Mouse (Mus musculus): Measurements from ENCODE around the gene Ppp1r12b.
"Not testable (repeated sequence)": the region's sequence is repeated elsewhere in the genome, so short reads cannot be mapped to it uniquely, and the experiment has no call there.

Ppp1r12b gene

DNA sequence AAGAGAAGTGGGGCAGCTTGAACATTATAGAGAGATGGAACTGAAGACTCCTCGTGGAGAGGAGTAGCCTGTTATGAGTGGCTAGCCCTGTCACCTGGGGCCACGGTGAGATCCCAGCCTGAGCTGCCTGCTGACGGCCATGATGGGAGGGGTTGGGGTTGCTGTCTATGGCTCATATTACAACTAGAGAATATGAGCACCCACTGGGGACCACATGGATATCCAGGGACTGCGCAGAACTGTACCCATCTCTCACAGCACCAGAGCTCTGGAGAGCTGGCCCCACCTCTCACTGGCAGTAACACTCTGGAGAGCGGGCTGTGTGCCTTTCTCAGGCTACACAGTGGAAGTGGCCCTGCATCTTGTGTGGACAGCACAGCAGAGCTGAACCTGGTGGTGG is 104.5 kb downstream of the Ppp1r12b start:
- DNase-seq (ENCODE audit: low spot score), result no peak

DNA sequence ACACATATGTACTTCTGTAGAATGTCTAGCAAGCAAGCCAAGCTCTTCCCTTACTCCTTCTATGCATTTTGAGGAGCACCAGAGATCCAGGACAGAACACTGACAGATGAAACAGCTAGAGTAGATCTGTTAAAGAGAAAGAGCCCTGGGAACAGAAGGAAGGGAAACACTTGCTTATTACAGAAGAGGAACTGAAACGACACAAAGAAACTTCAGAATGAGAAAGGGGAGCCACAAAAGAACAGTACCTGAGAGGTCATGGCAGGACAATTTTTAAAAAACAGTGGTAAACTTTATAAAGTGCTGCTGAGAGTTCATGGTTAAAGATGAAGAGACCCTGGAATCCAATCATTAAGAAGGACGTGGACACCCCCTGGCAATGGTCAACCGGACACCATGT is 105.4 kb downstream of the Ppp1r12b start:
- no peak for DNase-seq (ENCODE audit: low spot score)

DNA sequence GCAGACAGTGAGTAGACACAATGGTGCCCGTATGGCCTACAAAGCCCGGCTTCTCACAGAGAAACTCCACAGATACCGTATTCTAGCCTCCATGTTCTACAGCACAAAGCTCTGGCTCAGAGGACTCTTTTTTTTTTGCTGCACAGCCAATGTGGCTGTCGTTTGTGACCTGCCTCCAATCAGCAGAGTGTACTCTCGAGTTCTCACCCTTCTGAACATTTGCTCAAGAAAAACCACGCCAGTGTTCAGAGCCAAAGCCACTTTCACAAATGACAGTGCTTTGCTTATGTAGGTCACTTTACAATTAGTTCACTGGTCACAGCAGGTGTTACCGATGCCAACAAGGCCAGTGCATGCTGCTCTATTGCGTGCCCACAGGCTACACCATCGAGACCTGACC is 107.9 kb downstream of the Ppp1r12b start:
- DNase-seq (ENCODE audit: low spot score), result no peak

DNA sequence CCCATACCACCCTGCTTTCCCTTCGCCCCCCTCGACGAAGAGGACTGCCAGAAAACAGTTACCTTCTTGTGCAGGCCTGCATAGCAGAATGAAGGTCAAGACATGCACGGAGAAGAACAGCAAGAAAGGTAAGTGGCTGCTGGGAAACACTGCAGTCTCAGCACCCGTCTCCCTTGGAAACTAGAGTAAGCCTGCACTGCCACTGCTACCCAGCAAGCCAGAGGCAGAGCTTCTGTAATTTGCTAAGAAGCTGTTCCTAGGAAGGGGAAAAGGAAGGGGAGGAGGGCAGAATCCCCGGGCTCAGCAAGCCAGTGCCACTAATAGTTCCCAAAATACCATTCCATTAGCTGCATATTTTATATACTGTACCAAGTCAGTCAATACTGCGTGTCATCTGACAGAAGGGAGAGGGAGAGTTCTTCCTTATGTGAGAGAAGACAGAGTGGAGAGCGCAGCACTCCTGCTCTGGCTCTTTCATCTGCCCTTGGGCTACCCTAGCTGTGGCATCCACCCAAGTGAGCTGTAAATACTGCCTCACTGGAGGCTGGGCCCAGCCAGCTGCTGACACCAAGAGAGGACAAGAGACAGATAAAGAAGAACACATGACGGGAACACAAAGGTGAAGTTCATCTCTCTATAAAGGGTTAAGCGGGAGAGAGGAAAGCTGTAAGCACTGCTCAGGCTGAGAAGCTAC is 109.3 kb downstream of the Ppp1r12b start:
- DNase-seq (ENCODE audit: low spot score), result no peak

DNA sequence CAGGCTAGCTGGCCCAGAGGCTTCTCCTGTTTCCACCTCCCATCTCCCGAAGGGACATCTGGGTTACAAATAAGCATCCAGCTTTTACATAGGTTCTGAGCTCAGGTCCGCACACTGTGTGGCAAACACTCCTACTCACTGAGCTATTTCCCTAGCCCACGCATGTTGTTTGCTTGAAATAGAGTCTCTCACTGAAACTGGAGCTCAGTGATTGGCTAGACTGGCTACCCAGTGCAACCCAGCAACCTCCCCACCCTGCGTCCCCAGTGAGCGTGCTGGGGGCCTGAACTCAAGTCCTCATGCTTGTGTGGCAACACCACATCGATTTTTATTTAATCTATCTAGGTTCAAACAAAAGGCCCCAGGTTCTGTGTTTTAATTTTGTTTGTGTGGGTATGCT is 112.4 kb downstream of the Ppp1r12b start:
- no peak for DNase-seq (ENCODE audit: low spot score)

DNA sequence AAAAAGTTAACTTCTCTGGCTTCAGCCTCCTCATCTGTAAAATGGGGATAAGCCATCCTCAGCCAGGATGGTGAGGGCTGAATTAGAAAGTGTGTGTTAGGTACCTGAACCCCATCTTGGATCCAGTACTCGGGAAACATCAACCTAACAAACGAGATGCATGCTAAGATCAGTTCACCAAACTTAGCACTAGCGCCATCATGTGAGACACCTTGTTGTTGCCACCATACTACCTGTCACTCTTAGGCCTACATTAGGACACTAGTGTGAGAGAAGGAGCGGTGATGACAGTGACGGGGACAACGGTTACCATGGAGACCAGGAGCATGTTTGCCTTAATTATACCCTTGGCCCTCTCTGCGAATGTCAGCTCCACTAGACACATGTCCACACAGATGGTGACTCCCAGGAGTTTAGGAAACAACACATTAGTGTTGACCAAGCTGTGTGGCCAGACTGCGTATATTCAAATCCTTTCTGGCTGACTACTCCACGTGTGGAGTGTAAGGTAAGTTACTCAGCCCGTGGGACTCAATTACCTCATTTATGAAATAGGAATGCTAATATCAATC is 118.7 kb downstream of the Ppp1r12b start:
- no peak for DNase-seq (ENCODE audit: low spot score)

DNA sequence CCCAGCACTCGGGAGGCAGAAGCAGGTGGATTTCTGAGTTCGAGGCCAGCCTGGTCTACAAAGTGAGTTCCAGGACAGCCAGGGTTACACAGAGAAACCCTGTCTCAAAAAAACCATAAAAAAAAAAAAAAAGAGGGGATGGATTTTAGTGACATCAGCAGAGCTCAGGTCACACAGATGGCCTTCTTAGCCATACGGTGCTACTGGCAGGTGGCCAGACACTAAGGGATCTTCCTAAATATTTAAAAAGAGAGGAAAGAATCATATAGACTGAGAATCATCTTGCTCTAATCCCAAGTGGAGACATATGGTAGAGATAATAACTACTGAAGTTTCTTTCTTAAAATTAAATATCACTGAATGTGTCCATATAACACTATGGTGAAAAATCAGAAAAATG is 124.9 kb downstream of the Ppp1r12b start:
- DNase-seq (ENCODE audit: low spot score), result not testable (repeated sequence)

DNA sequence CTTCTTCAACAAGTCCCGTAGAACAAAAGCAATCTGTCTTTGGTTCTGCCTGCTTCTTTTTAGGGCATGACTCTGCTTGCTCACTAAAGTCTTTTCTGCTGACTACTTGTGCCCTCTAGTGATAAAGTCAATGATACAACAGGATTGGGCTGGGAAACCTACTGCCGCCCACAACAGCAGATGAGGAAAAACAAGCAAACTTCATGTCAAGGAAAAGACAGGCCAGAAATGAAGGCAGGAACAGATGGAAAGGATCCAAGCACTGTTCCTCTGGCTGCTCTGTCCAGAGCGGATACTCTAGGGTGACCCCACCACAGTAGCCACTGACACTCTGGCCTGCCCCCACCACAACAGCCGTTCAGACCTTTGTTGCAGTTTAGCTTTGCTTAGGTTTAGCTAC is 126.1 kb downstream of the Ppp1r12b start:
- no peak for DNase-seq (ENCODE audit: low spot score)

DNA sequence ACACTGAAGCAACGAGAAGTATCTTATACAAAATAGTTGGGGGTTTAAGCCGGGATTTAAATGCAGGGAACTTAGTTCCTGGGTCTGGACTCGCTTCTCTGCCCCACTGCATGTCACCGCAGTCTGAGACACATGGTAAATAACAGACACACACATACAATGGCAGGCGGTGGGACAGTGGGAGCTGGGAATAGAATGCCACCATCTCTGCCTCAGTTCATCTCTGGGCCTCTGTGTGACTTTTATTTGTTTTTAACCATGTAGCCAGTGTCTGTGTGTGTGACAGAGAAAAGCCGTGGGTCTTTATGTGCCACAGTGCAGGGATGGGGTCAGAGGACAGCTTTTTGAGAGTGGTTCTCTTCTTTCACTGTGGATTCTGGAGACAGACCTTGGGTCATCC is 130.8 kb downstream of the Ppp1r12b start:
- DNase-seq (ENCODE audit: low spot score), result no peak

DNA sequence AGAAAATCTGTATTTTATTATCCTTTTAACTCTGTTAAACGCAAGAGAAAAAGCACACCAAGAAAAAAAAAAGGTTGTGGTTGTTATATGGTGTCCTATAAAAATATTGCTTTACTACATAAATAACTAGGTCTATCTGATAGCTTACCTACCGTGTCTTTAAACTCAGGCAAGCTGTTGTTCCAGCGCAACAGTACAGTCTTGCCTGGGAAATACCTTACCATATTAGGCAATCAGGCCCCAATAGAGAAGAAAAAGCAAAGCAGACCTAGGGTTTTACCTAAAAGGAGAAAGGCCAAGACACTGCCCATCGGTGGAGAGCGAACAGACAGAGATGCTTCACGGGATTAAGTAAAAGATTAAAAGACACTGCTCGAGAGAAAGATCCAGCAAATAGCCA is 131.9 kb downstream of the Ppp1r12b start:
- DNase-seq (ENCODE audit: low spot score), result no peak

DNA sequence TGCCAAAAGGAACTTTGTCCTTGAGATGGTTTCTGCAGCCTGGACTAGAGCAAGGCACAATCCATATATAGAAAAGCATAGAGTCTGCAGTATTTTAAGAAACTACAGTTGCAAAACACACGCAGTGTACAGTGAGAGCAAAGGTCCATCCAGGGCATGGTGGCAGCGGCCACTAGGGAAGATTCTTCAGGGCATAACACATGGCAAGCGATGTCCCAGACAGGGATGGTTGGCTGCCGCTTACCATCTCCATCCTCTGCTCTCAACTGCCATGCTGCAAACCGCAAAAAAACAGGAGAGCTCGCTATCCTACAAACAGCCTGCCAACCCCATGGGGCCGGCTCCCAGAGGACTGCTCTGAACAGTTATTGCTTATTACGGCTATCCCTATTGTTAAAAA is 132.4 kb downstream of the Ppp1r12b start:
- no peak for DNase-seq (ENCODE audit: low spot score)

DNA sequence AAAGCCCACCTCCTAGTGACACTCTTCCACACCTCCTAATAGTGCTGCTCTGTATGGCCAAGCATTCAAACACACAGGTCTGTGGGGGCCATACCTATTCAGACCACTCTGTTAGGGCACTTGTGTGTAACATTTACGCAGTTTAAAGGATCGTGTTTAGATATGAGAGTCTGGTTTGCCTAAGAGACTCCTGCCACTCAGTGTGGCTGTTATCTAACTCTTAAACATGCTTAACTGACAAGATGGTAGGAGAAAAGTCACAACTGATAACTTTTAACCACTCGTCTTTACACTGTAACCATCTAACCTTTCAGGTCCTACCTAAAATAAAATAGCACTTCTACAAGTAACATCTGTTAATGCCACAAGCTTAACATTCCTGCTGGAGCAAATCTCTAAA is 134.9 kb downstream of the Ppp1r12b start:
- DNase-seq (ENCODE audit: low spot score), result no peak

DNA sequence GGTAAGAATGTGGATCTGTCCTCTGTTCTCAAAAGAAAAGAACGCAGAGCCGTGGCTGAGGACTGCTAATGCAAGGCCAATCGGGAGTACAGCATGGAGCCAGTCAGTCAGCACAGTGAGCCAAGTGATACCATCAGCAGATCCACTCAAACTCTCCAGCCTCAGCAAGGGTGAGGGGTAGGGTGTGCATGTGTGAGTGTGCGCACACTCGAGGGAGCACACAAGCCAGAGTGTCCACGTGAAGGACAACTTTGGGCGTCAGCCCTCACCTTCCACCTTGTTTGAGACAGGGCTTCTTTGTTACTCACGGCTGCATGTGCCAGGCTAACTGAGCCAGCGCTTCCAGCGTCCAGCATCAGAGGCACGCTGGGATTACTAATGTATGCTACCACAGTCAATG is 136.5 kb downstream of the Ppp1r12b start:
- no peak for DNase-seq (ENCODE audit: low spot score)

DNA sequence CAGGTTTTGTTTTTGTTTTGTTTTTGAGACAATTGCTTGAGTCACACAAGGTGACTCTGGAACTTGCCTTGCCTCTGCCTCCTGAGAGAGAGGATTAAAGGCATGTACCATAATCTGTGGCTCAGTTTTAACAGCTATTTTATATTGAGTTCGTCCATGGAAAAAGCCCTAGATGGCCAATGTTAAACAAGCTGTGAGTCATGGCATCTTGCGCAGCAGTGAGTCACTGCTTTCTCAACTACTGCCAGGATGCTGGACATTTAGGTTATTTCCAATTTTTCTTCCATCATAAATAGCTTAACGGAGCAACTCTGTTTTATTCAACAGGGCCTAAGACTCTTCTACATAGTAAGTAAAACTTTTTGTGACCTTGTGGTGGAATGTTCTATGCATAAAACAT is 137.0 kb downstream of the Ppp1r12b start:
- no peak for DNase-seq (ENCODE audit: low spot score)

DNA sequence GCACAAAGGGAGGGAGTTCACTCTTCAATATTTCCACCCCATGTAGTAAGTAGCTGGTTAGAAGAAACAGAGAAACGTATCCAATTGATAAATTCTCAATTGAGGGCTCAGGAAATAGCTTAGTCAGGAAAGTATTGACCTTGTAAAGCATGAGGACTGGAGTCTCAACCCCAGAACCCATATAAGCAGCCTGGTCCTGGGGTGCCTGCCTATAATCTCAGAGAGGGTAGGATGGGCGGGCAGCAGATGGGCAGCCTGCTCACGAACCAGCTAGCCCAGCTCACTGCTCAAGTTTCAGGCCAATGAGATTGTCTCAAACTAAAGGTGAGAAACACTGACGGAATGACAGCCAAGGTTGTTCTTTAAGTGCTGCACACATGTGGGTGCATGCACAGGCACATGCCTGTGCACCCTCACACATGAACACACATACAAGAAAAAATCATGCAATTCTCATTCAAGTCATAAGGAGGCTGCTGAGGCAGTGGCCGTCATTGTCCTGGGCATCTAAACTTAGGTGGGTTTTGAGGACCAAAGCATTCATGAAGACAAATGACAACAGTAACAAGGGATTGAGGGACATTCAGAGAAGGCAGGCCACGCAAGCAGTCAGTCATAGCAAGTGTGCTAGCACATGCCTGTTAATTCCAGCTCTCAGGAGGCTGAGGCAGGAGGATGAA is 137.7 kb downstream of the Ppp1r12b start:
- DNase-seq (ENCODE audit: low spot score), result no peak

DNA sequence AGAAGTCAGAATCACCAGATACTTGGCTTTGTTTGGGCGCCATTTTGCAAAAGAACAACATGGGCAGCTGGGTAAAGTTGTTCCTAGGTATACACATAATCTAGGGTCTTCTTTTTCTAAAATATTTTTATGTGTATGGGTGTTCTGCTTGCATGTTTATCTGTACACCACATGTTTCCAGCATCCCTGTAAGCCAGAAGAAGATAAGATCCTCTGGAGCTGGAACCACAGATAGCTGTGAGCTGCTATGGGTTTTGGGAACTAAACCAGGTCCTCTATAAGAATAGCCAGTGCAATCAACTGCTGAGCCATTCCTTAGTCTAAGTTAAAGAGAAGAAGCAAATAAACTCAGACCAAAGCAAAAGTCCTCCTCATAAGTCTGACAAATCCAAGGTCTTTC is 138.6 kb downstream of the Ppp1r12b start:
- no peak for DNase-seq (ENCODE audit: low spot score)

DNA sequence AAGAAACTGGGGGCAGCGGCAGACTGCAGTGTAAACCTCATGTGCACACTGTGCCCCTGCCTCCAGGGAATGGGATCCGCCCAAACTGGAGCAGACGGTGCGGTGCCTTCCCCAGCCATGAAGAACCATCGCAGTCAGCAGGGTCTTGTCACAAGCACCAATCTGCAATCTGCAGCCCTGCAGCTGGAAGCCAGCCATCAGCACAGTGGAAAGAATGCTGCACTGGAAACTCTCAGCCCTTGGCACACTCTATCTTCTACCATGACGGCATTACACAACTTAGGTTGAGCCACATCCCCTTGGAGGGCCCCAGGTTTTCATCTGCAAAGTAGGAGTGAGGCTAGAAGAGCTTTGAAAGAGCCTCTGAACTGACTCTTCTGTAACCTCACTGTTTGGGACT is 139.1 kb downstream of the Ppp1r12b start:
- peak; percentile 47 for DNase-seq (ENCODE audit: low spot score)

DNA sequence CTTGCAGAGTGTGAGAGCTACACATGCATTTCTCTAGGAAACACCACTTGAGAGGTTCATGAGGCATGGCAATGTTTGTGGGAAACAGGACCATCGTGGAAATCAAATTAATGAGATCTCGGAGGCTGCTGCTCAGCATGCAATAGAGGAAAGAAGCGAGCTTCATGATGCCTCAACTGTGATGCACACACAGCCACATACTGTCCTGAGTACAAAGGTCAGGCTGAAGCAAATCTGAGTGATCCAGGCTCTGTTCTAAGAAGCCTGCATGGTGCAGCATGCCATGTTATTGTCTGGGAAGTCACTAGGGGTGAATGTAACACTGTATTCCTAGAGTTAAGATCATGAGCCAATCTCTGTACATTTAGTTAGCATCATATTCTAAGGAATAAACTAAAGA is 140.0 kb downstream of the Ppp1r12b start:
- no peak for DNase-seq (ENCODE audit: low spot score)

DNA sequence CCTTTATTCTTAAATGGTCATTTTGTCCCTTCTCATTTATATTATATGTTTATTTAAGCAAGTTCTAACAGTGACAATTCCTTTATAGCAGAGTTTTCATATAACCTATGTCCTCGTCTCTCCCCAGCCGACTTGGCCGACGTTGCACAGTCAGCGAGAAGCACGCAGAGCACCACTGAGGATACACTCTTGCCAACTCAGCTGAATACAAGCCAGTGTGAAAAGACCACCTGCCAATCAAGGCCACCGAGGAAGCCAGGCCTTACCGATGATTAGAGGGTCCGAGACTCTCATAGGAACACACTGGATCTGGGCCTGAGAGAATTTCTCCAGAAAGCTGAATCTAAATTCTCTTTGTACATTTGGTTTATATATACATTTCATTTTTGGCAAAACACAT is 150.3 kb downstream of the Ppp1r12b start:
- no peak for DNase-seq (ENCODE audit: low spot score)

DNA sequence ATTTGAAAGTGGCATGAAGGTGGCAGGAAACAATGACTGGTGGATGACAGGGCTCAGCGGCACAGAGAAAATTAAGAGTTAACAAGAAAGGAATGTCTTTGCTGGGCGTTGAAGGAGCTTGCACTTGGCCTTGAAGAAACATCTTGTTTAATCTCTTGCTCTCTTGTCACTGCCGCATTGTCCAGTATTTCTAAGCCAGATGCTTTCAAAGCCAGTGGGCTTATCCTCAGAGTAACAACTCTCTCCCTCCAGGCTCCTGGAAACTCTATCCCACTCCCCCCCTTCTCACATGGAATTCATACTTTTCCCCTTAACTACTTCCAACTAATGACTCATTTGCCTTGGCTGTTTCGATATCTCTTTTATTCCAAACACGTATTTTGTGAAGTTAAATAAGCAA is 151.4 kb downstream of the Ppp1r12b start:
- no peak for DNase-seq (ENCODE audit: low spot score)

DNA sequence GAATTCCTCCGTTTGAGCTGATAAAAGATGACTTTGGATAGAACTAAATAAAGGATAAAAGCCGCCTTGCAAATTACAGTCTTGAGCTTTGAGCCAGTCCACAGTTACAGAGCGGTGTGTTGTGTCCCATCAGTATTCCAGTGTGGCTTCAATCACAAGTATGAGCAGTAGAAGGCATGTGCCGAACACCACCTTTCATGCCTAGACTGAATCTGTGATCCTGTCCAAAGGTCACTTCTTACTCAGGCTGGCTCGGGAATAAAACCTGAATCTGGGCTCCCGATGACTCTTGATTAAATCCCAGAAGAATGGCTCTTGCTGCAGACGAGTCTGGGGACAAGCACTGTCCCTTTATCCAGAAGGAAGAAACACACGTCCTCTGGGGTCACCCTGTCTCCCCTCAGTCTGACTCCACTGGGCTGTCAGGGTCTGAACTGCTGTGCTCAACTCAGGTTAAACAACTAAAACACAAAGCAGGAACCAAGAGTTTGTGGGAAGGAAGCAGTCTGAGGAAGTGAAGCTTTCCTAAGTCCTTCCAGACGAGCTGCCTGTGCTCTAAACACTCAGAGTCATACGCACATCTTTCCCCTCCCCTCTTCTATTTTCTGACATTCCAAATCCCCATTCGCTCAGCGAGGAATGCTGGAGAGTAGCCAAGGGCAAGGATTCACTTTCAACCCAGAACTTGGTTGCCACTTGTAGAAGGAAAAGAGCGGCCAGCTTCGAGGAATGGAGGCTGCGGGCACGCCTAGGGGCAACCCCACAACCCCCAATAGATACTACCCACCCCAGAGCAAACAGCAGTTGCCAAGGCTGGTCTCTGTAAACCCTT is 152.2 kb downstream of the Ppp1r12b start:
- peak; percentile 78 for DNase-seq (ENCODE audit: low spot score)

DNA sequence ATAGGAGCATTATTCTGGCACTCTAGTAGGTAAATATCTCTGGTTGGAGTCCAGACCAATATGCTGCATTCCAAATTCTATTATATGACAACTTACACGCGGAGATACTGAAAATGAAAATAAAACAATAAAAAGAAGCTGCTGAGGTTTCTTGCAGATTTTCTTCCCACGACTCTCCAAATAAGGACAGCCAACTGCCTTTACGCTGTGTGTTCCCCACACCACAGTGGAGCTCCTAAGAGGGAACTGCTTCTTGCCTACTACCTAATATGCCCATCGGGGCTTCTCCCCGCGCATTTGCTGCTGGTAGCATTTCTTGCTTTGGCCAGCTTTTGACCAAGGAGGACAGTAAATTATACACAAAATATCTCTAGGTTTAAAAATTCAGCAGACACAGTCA is 154.0 kb downstream of the Ppp1r12b start:
- no peak for DNase-seq (ENCODE audit: low spot score)

DNA sequence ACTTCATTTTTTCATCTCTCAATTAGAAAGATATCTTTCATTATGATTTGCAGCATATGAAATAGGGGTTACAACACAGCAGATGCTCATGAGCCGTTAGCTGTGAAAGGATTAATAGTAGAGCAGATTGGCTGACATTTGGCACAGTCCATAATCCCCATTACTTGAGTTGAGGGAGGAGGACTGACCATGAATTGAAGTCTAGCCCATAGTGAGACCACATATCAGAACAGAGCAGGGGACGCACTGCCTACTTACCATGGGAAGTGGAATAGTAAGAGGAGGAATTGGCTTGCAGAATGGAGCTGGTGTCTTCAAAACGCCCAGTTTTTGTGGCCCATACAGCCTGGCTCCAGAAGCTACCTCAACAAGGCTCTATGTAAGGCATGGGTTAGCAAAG is 159.2 kb downstream of the Ppp1r12b start:
- DNase-seq (ENCODE audit: low spot score), result no peak
